Mouse (Mus musculus): ENCODE results near the gene Akt3. TPM values are rescaled to one million over a fixed set of nuclear protein-coding genes. Genes with fewer than 3 reads are reported as not detected.
A peak's percentile ranks its signal among the peaks of the same experiment; 100 is the strongest.

Gene Akt3
- polyA plus RNA-seq (2016; fragmentation: Nextera tagmentation; extraction: Ambion mirVana), result 9.8 and 10.2 TPM in 2 replicates

DNA sequence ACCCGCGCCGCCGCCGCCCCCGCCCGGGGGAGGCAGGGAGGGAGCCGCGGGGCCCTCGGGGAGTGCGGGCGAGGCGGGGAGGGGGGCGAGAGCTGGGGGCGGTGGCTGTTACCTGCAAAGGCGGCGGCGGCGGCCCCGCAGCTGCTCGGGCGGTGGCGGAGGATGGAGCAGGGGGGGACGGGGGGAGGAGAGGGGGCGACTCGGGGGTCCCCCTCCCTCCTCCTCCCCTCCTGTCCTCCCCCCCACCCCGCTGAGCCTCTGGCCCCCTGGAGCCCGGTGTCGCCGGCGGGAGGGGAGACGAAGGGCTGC is at the start of gene Akt3:
Gene Akt3 (minus strand): TSS at position 170 of the 309 bp plus-strand sequence.
- H3K9me3 ChIP-seq, result no peaks in the 10 kb centered on the region
- peak within 1 kb of the TSS; percentile 87 for H3K9ac ChIP-seq
- H3K27me3 ChIP-seq, result no peaks in the 10 kb centered on the region
- WGBS, result 0% methylated on average over 2 of the region's 32 CpGs
- ATAC-seq (ENCODE audit: insufficient number of reproducible peaks, insufficient read depth, low FRiP score, low TSS enrichment), result peak; percentile 54
- H3K27ac ChIP-seq, result peak within 1 kb of the TSS; percentile 98
- H3K4me3 ChIP-seq, result peak within 1 kb of the TSS; percentile 97
- peaks cover 11% of the 10 kb centered on the region; the same call in 1 of the 2 replicates for H3K4me1 ChIP-seq
- H3K4me2 ChIP-seq (replicated peaks), result peak within 1 kb of the TSS; percentile 60
- H3K36me3 ChIP-seq, result no peaks in the 10 kb centered on the region

DNA sequence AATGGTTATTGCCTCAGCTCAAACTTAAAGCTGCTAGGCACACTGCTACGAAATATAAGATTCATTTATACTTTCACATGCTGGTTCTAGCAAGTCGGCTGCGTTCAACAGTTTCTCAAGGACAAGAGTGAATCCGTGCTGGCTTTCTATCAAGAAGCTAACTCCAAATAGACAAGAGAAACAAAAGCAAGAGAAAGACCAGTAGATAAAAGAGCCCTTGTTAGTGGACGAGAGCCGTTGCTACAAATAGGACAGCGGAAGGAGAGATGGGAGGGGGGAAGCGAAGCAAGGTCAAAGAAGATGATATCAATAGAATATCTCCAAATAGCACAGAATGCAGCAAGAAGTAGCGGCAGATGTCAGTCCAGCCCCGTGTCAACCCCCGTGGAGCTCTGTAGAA is 49.5 kb upstream of the Akt3 start:
- no peaks in the 10 kb centered on the region for H3K4me1 ChIP-seq
- no peaks in the 10 kb centered on the region for H3K9me3 ChIP-seq
- H3K27me3 ChIP-seq, result no peaks in the 10 kb centered on the region
- H3K9ac ChIP-seq, result no peak overlapping the region
- WGBS, result 68% methylated on average over 11 of the region's 11 CpGs
- no peak for ATAC-seq (ENCODE audit: insufficient number of reproducible peaks, insufficient read depth, low FRiP score, low TSS enrichment)
- H3K4me3 ChIP-seq, result no peak overlapping the region
- H3K36me3 ChIP-seq, result no peaks in the 10 kb centered on the region
- no peak overlapping the region for H3K27ac ChIP-seq
- no peak overlapping the region for H3K4me2 ChIP-seq (replicated peaks)

DNA sequence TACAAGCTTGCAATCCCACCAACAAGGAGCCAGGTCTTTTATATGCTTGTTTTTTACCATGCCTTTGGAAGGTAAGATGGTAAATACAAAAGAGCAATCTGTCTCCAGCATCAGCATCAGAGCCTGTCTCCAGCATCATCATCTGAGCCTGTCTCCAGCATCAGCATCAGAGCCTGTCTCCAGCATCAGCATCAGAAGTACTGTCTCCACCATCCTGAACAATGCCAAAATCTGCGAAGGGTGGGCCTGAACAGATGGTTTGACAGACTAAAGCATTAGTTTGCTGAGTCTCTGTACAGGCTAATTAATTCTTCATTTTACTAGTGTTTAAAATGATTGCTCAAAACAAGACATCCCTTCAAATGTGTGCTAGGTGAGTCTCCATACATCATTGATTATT is 40.2 kb upstream of the Akt3 start:
- no peak overlapping the region for H3K4me2 ChIP-seq (replicated peaks)
- H3K4me1 ChIP-seq, result no peaks in the 10 kb centered on the region
- H3K27me3 ChIP-seq, result no peaks in the 10 kb centered on the region
- no peak overlapping the region for H3K9ac ChIP-seq
- WGBS, result 89% methylated on average over 1 of the region's 1 CpGs
- no peak overlapping the region for H3K27ac ChIP-seq
- H3K4me3 ChIP-seq, result no peak overlapping the region
- no peaks in the 10 kb centered on the region for H3K9me3 ChIP-seq
- ATAC-seq (ENCODE audit: insufficient number of reproducible peaks, insufficient read depth, low FRiP score, low TSS enrichment), result no peak
- H3K36me3 ChIP-seq, result no peaks in the 10 kb centered on the region

DNA sequence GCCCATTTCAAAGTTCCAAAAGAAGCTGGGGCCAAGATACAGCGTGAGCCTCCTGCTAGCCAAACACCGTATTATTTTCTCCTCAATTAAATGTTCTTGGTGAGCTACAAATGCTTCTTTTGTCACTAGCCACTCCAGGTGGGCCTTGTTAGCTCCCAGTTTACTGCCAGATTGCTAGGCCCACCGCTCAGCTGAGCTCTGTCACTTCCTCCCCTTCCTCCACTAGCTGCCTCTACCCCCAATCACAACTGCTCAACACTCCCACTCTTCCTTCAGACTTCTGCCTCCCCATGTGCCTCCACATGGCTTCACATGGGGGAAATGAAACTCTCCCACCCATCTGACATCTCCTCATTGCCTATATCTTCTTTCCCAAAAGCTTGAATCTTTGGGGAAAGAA is 28.8 kb upstream of the Akt3 start:
- Histone ChIP-seq H3K4me3 (no peak overlapping the region), H3K9ac (no peak overlapping the region), H3K4me1 (no peaks in the 10 kb centered on the region), H3K36me3 (no peaks in the 10 kb centered on the region), H3K27me3 (no peaks in the 10 kb centered on the region), H3K27ac (no peak overlapping the region), H3K9me3 (no peaks in the 10 kb centered on the region), H3K4me2 (replicated peaks) (no peak overlapping the region)
- no peak for ATAC-seq (ENCODE audit: insufficient number of reproducible peaks, insufficient read depth, low FRiP score, low TSS enrichment)
- WGBS, result 17% methylated on average over 3 of the region's 3 CpGs

DNA sequence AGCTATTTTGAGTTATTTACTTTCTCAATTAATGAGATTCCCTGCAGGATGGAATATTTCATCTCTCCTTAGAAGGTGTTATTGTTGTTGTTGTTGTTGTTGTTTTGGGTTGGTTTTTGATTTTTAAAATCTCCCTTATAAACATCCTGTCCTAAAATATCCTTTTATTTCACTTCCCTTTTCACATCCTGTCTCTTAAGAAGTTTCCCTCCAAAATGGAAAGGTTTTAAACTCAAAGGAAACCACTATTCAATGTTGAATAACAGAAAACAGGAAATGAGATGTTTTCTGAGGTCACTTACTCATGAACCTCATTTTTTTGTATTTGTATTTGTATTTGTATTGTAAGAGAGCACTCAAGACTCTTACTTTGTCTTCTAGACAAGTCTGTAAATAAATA is 23.9 kb upstream of the Akt3 start:
- no peak overlapping the region for H3K9ac ChIP-seq
- no peak overlapping the region for H3K27ac ChIP-seq
- H3K4me2 ChIP-seq (replicated peaks), result no peak overlapping the region
- H3K36me3 ChIP-seq, result no peaks in the 10 kb centered on the region
- no peaks in the 10 kb centered on the region for H3K27me3 ChIP-seq
- no peak for ATAC-seq (ENCODE audit: insufficient number of reproducible peaks, insufficient read depth, low FRiP score, low TSS enrichment)
- H3K4me1 ChIP-seq, result no peaks in the 10 kb centered on the region
- no peaks in the 10 kb centered on the region for H3K9me3 ChIP-seq
- no peak overlapping the region for H3K4me3 ChIP-seq

DNA sequence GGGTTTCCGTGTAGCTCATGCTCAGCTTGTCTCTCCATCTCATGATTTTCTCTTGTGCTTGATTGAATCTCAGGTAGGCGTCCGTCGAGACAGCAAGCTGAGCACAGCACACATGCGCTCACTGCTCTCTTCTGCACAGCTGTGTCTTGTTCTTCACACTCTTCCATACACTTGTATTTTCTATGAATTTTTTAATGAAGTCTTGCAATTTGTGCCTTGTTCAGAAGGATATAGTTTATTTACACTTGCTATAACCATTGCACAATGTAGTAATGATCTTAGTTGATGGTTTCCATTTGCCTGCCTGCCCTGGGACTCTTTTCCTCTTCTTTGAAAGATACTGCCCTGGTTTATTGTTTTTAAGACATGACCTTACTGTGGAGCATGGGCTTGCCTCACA is 19.4 kb upstream of the Akt3 start:
- WGBS, result 86% methylated on average over 5 of the region's 5 CpGs
- Histone ChIP-seq H3K36me3 (no peaks in the 10 kb centered on the region), H3K27me3 (no peaks in the 10 kb centered on the region)

DNA sequence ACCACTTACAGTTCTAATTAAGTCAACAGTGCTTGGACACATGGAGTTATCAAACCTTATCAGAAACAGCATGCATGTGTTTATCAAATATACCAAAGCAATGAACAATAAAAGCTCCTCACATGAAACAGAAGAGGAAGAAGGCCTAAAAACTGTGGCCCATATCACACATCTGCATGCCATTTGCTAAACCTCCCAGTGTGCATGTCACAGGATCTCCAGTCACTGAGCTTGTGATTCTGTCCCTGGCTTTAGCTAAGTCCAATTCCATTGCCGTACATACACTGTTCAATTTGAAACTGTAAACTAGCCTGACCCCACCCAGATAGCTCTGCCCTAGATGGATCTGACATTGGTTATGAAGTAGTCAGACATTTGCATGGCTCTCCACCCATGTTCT is 9.6 kb upstream of the Akt3 start:
- no peaks in the 10 kb centered on the region for H3K9me3 ChIP-seq
- no peak overlapping the region for H3K27ac ChIP-seq
- H3K4me2 ChIP-seq (replicated peaks), result no peak overlapping the region
- no peak overlapping the region for H3K4me3 ChIP-seq
- H3K9ac ChIP-seq, result no peak overlapping the region
- H3K27me3 ChIP-seq, result no peaks in the 10 kb centered on the region
- H3K4me1 ChIP-seq, result no peaks in the 10 kb centered on the region; the same call in 1 of the 2 replicates
- 49% methylated on average over 1 of the region's 1 CpGs for WGBS
- no peaks in the 10 kb centered on the region for H3K36me3 ChIP-seq
- ATAC-seq (ENCODE audit: insufficient number of reproducible peaks, insufficient read depth, low FRiP score, low TSS enrichment), result no peak

More for the DNA sequence above, 19.4 kb upstream of the Akt3 start:
- Histone ChIP-seq H3K9me3 (no peaks in the 10 kb centered on the region), H3K27ac (no peak overlapping the region), H3K4me2 (replicated peaks) (no peak overlapping the region), H3K9ac (no peak overlapping the region), H3K4me3 (no peak overlapping the region), H3K4me1 (no peaks in the 10 kb centered on the region)
- no peak for ATAC-seq (ENCODE audit: insufficient number of reproducible peaks, insufficient read depth, low FRiP score, low TSS enrichment)

DNA sequence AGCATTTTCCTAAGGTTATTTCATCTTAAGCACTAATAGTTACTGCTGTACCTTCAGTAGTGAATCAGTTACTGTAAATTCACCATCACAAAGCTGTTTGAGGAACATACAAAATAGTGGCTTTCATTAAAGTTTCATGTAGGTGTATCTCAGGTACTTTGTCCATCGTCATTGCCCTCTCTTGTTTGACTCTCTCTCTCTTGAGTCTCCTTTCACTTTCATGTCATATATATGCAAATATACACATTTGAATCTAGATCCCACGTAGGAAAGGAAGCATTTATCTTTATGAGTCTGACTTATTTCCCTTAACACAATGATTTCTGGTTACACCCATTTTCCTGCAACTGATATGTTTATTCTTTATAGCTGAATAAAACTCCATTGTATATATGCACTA is 4.9 kb upstream of the Akt3 start:
- Histone ChIP-seq H3K27me3 (no peaks in the 10 kb centered on the region), H3K9me3 (no peaks in the 10 kb centered on the region), H3K4me1 (peaks cover 11% of the 10 kb centered on the region; the same call in 1 of the 2 replicates), H3K4me3 (no peak overlapping the region), H3K4me2 (replicated peaks) (no peak overlapping the region), H3K9ac (no peak overlapping the region), H3K36me3 (no peaks in the 10 kb centered on the region), H3K27ac (no peak overlapping the region)
- no peak for ATAC-seq (ENCODE audit: insufficient number of reproducible peaks, insufficient read depth, low FRiP score, low TSS enrichment)
- 77% methylated on average over 2 of the region's 2 CpGs for WGBS

DNA sequence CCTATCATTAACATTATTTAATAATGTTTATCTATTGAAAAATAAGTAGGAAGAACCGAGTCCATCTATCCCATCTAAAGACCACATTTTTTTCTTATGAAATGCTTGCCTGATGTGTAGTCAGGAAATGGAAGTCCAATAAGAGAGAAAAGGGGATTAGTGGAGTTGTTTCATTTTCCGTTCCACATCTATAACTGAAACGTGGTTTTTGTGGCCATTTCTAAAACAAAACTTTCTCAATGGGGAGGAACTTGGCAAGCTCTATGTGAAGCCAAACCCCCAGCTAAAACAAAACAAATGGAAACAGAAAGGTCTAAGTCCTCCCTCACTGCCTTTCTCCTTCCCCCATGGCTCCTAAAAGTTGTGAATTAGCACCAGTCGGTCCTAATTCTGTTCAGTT is 2.8 kb upstream of the Akt3 start:
- H3K9me3 ChIP-seq, result no peaks in the 10 kb centered on the region
- H3K4me2 ChIP-seq (replicated peaks), result no peak overlapping the region
- H3K4me3 ChIP-seq, result no peak overlapping the region
- H3K4me1 ChIP-seq, result peaks cover 11% of the 10 kb centered on the region; the same call in 1 of the 2 replicates
- no peaks in the 10 kb centered on the region for H3K36me3 ChIP-seq
- 57% methylated on average over 4 of the region's 4 CpGs for WGBS
- ATAC-seq (ENCODE audit: insufficient number of reproducible peaks, insufficient read depth, low FRiP score, low TSS enrichment), result no peak
- no peak overlapping the region for H3K27ac ChIP-seq
- H3K27me3 ChIP-seq, result no peaks in the 10 kb centered on the region
- H3K9ac ChIP-seq, result no peak overlapping the region

DNA sequence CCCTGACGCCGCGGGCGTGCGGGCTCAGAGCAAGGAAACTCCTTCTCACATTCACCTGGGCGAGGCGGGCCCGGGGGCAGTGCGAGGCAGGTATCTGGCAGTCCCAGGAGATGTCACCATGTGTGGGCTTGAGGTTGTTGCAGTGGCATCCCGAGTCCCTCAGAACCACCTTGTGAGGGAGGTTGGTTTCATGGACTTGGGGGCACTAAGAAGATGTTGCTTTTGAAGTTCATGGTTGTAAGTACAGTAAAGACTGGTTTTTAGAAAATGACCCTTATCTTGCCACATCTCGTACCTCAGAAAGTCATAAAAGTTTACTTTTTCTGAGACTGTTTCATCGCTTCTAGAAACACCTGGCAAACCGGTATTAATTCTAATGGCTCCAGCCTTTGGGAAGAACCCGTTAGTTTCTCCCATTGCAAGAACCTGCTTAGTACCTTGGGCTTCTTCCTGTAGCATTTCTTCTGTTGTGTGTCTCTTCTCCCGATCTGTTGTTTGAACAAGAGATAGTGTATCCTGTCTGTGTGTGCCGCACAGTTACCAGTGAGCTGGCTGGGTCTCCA is 1.1 kb upstream of the Akt3 start:
- no peaks in the 10 kb centered on the region for H3K36me3 ChIP-seq
- peak overlapping the region; percentile 87 for H3K9ac ChIP-seq
- H3K27me3 ChIP-seq, result no peaks in the 10 kb centered on the region
- H3K9me3 ChIP-seq, result no peaks in the 10 kb centered on the region
- ATAC-seq (ENCODE audit: insufficient number of reproducible peaks, insufficient read depth, low FRiP score, low TSS enrichment), result peak; percentile 64
- peak overlapping the region; percentile 60 for H3K4me2 ChIP-seq (replicated peaks)
- H3K4me1 ChIP-seq, result peaks cover 11% of the 10 kb centered on the region; the same call in 1 of the 2 replicates
- peak overlapping the region; percentile 98 for H3K27ac ChIP-seq
- 23% methylated on average over 16 of the region's 16 CpGs for WGBS
- H3K4me3 ChIP-seq, result peak overlapping the region; percentile 97

DNA sequence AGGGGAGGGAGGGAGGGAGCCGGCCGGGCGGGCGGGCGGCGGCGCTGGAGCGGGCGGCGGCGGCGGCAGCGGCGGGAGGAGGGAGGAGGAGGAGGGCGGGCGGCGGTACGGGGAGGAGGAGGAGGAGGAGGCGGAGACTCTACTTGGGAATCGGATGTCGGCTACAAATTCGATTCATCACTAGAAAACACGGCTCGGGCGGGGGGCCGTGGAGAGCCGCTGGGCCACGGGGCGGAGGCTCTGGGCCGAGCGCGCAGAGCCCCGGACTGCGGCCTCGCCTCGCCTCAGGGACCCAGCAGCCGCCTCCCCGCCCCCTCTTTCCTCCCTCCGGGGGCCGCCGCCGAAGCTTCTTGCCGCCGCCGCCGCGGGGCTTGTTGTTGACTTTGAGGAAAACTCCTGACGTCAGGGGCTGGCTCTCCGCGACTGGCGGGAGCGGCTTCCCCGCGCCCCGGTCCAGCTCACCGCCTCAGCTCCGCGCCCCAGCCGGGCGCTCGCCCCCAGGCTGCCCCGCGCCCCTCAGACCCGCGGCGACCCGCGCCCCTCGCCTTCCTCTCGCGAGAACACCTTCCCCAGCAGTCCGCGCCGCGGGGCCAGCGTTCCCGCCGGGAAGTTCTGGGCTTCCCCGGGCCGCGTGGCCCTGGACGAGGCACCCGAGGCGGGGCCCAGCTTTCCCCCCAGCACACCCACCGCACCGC is 487 bp upstream of the Akt3 start:
- peak overlapping the region; percentile 98 for H3K27ac ChIP-seq
- no peaks in the 10 kb centered on the region for H3K27me3 ChIP-seq
- peak overlapping the region; percentile 60 for H3K4me2 ChIP-seq (replicated peaks)
- peak overlapping the region; percentile 97 for H3K4me3 ChIP-seq
- peak; percentile 94 for ATAC-seq (ENCODE audit: insufficient number of reproducible peaks, insufficient read depth, low FRiP score, low TSS enrichment)
- H3K9me3 ChIP-seq, result no peaks in the 10 kb centered on the region
- peak overlapping the region; percentile 87 for H3K9ac ChIP-seq
- WGBS, result under 1% methylated on average over 65 of the region's 86 CpGs
- peaks cover 11% of the 10 kb centered on the region; the same call in 1 of the 2 replicates for H3K4me1 ChIP-seq
- no peaks in the 10 kb centered on the region for H3K36me3 ChIP-seq
